Mouse (Mus musculus) liver, embryonic 15.5 days (tissue): ENCODE measurements around the gene Usp35. TPM values are rescaled to one million over a fixed set of nuclear protein-coding genes. Genes with fewer than 3 reads are reported as not detected.

Source experiments
- ATAC-seq: fragments of 200-750 bp; cut with Nextera tagmentation; 2 replicates; pipeline ENCODE4 v1.8.0; 2017; ENCODE audit warnings: moderate number of reproducible peaks, mild to moderate bottlenecking, moderate library complexity; ENCODE audit not compliant: insufficient read depth
- H3K27ac ChIP-seq: fragments of 300-500 bp; sonication (generic); replicated peaks from 2 replicates; pipeline ENCODE4 v1.5.1; 2015; ENCODE audit warnings: mild to moderate bottlenecking, inconsistent platforms
- H3K27me3 ChIP-seq: fragments of 300-500 bp; sonication (generic); 2 replicates; pipeline ENCODE4 v1.6.1; 2015; ENCODE audit warnings: mild to moderate bottlenecking, inconsistent platforms
- H3K36me3 ChIP-seq: fragments of 300-500 bp; sonication (generic); replicated peaks from 2 replicates; pipeline ENCODE4 v1.6.1; 2015; ENCODE audit warnings: moderate library complexity, mild to moderate bottlenecking, inconsistent platforms
- H3K4me1 ChIP-seq: fragments of 300-500 bp; sonication (generic); replicated peaks from 2 replicates; pipeline ENCODE4 v1.6.1; 2015; ENCODE audit warnings: inconsistent platforms
- H3K4me2 ChIP-seq: fragments of 300-500 bp; sonication (generic); 2 replicates; pipeline ENCODE4 v1.6.1; 2015; ENCODE audit warnings: moderate library complexity, mild to moderate bottlenecking, inconsistent platforms
- H3K4me3 ChIP-seq: fragments of 300-500 bp; sonication (generic); replicated peaks from 2 replicates; pipeline ENCODE4 v1.5.1; 2015; ENCODE audit warnings: mild to moderate bottlenecking, inconsistent platforms
- H3K9ac ChIP-seq: fragments of 300-500 bp; sonication (generic); 2 replicates; pipeline ENCODE4 v1.6.1; 2015; ENCODE audit warnings: moderate library complexity, mild to moderate bottlenecking, inconsistent platforms
- H3K9me3 ChIP-seq: fragments of 300-500 bp; sonication (generic); replicated peaks from 2 replicates; pipeline ENCODE4 v1.6.1; 2016; ENCODE audit warnings: inconsistent platforms
- WGBS: fragments of 180-500 bp; shearing (Covaris S2); methylation state at CpG from one replicate; pipeline ENCODE4 v1.1.7; 2015; ENCODE audit warnings: mixed read lengths; ENCODE audit not compliant: insufficient replicate concordance; 5-methylcytosine and 5-hydroxymethylcytosine counted together
- polyA plus RNA-seq: library from polyadenylated mRNA; unstranded; fragments of >200 nt; fragmentation: Nextera tagmentation; extraction: Ambion mirVana; gene quantifications from 2 replicates; pipeline ENCODE4 v1.2.1, GENCODE M21; 2015

The Usp35 gene
- 0.07 and 0.16 TPM in 2 replicates for polyA plus RNA-seq

- H3K9ac ChIP-seq = peak within 1 kb of the TSS; percentile 64
- peak within 1 kb of the TSS; percentile 14; the same call in 1 of the 2 replicates for H3K27ac ChIP-seq
- peak; percentile 99 for ATAC-seq
- WGBS = 1% methylated on average over 68 of the region's 68 CpGs
- H3K27me3 ChIP-seq = peaks cover 23% of the 10 kb centered on the region
- no peaks in the 10 kb centered on the region for H3K36me3 ChIP-seq
- peak within 1 kb of the TSS; percentile 70 for H3K4me3 ChIP-seq
- H3K9me3 ChIP-seq = no peaks in the 10 kb centered on the region
- H3K4me2 ChIP-seq = peak within 1 kb of the TSS; percentile 90
- H3K4me1 ChIP-seq = peaks cover 25% of the 10 kb centered on the region
These were observed at the start of gene Usp35, which contains the start of gene Kctd21 for GRCm38 (mm10) chr7:97331726-97332666. Gene Usp35 (minus strand): TSS chr7:97332020. Gene Kctd21 (plus strand): TSS chr7:97332327.

- H3K4me1 ChIP-seq = peaks cover 6% of the 10 kb centered on the region
- no peak overlapping the region for H3K4me3 ChIP-seq
- no peak overlapping the region for H3K9ac ChIP-seq
- H3K36me3 ChIP-seq = peaks cover 90% of the 10 kb centered on the region
- no peak for ATAC-seq
- 76% methylated on average over 5 of the region's 5 CpGs for WGBS
- no peak overlapping the region for H3K27ac ChIP-seq
- H3K4me2 ChIP-seq = no peak overlapping the region
- no peaks in the 10 kb centered on the region for H3K9me3 ChIP-seq
- no peaks in the 10 kb centered on the region for H3K27me3 ChIP-seq
These were observed 48.8 kb upstream of the Usp35 start for GRCm38 (mm10) chr7:97380500-97381123.

- Histone ChIP-seq H3K4me1 (peaks cover 12% of the 10 kb centered on the region), H3K9ac (no peak overlapping the region), H3K27me3 (no peaks in the 10 kb centered on the region), H3K36me3 (peaks cover 90% of the 10 kb centered on the region), H3K27ac (no peak overlapping the region), H3K4me2 (no peak overlapping the region), H3K9me3 (no peaks in the 10 kb centered on the region), H3K4me3 (no peak overlapping the region)
- no peak for ATAC-seq
- WGBS = 75% methylated on average over 5 of the region's 5 CpGs
These were observed 47.5 kb upstream of the Usp35 start for GRCm38 (mm10) chr7:97379304-97379703.

DNA sequence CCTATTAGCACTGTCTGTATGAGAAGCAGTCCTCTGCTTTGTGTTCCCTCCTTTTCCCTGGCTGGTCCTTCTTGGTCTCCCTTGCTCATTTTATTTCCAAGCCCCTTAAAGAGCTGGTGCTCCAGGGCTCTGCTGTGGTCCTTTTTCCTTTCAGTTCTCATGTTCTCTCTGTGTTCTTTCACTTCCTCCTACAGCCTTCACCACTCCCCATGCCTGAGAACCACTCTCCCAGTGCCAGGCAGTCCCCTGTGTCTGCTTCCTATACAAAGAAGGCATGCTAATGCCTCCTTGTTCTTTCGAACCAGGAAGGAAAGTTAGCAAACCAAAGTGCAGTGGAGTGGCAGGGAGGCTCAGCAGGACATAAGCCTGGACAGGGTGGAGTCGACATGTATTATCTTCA lies 44.1 kb upstream of the Usp35 start:
- no peak for ATAC-seq
- peaks cover 27% of the 10 kb centered on the region for H3K4me1 ChIP-seq
- H3K36me3 ChIP-seq = peaks cover 66% of the 10 kb centered on the region
- H3K27ac ChIP-seq = no peak overlapping the region
- no peaks in the 10 kb centered on the region for H3K9me3 ChIP-seq
- no peak overlapping the region for H3K9ac ChIP-seq
- 61% methylated on average over 2 of the region's 2 CpGs for WGBS
- no peaks in the 10 kb centered on the region for H3K27me3 ChIP-seq
- no peak overlapping the region for H3K4me3 ChIP-seq
- H3K4me2 ChIP-seq = no peak overlapping the region

GRCm38 (mm10) chr7:97375101-97375500 lies 43.3 kb upstream of the Usp35 start:
- H3K27me3 ChIP-seq = no peaks in the 10 kb centered on the region
- H3K4me2 ChIP-seq = no peak overlapping the region
- peaks cover 30% of the 10 kb centered on the region for H3K4me1 ChIP-seq
- no peak for ATAC-seq
- no peak overlapping the region for H3K27ac ChIP-seq
- WGBS = 81% methylated on average over 9 of the region's 9 CpGs
- no peak overlapping the region for H3K4me3 ChIP-seq
- H3K9ac ChIP-seq = no peak overlapping the region
- H3K36me3 ChIP-seq = peaks cover 60% of the 10 kb centered on the region
- H3K9me3 ChIP-seq = no peaks in the 10 kb centered on the region

DNA sequence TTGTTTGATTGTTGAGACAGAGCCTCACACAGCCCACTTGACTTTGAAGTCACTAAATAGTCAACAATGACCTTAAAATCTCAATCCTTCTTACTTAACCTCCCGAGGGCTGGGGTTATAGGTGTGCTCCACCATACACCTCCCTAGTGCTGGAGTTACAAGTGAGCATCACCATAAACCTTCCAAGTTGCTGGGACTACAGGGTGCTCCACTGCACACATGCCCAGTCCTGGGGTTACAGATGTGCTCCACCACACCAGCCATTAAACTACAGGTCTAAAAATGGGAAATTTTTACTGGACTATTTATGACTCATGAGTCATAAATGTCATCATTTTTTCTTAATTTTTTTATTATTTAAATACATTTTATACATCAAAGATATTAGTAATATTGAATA lies 34.1 kb upstream of the Usp35 start:
- H3K9ac ChIP-seq = no peak overlapping the region
- no peaks in the 10 kb centered on the region for H3K9me3 ChIP-seq
- H3K4me2 ChIP-seq = no peak overlapping the region
- H3K4me3 ChIP-seq = no peak overlapping the region
- H3K4me1 ChIP-seq = peaks cover 3% of the 10 kb centered on the region
- peaks cover 5% of the 10 kb centered on the region for H3K27me3 ChIP-seq
- H3K36me3 ChIP-seq = no peaks in the 10 kb centered on the region
- ATAC-seq = no peak
- no peak overlapping the region for H3K27ac ChIP-seq
- WGBS = 51% methylated on average over 1 of the region's 1 CpGs

GRCm38 (mm10) chr7:97361467-97361866 lies 29.6 kb upstream of the Usp35 start:
- H3K4me1 ChIP-seq = no peaks in the 10 kb centered on the region
- H3K9ac ChIP-seq = no peak overlapping the region
- ATAC-seq = no peak
- H3K9me3 ChIP-seq = no peaks in the 10 kb centered on the region
- 19% methylated on average over 4 of the region's 4 CpGs for WGBS
- no peak overlapping the region for H3K4me3 ChIP-seq
- H3K4me2 ChIP-seq = no peak overlapping the region
- no peaks in the 10 kb centered on the region for H3K36me3 ChIP-seq
- peaks cover 5% of the 10 kb centered on the region for H3K27me3 ChIP-seq
- no peak overlapping the region for H3K27ac ChIP-seq

DNA sequence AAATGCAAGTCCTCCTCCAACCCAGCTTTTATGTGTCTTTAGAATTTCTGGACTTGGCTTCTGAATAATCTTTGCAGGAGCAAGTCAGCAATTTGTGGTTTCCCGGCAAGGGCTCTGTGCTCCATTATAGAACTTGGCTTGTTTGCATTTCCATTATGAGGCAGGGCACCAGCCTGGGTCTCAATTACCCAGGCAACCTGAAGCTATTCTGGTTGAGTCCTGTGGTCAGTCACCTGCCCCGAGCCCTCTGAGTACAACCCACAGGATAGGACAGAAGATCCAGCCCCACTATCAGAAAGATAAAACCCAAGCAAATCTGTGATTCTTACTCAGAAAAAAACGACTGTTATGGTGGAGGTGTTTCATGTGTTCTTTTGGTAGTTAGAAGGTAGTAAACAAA lies 29.1 kb upstream of the Usp35 start:
- ATAC-seq = no peak
- peaks cover 5% of the 10 kb centered on the region for H3K27me3 ChIP-seq
- 49% methylated on average over 3 of the region's 3 CpGs for WGBS

GRCm38 (mm10) chr7:97360166-97360565 lies 28.3 kb upstream of the Usp35 start:
- 0 out of 2 replicates have a peak, but pooled peaks cover 6% of the 10 kb centered on the region for H3K4me1 ChIP-seq
- 65% methylated on average over 5 of the region's 5 CpGs for WGBS

More for the DNA sequence above, 29.1 kb upstream of the Usp35 start:
- H3K4me3 ChIP-seq = no peak overlapping the region
- H3K4me2 ChIP-seq = no peak overlapping the region
- no peaks in the 10 kb centered on the region for H3K4me1 ChIP-seq
- no peak overlapping the region for H3K27ac ChIP-seq
- no peaks in the 10 kb centered on the region for H3K36me3 ChIP-seq
- no peak overlapping the region for H3K9ac ChIP-seq
- no peaks in the 10 kb centered on the region for H3K9me3 ChIP-seq

DNA sequence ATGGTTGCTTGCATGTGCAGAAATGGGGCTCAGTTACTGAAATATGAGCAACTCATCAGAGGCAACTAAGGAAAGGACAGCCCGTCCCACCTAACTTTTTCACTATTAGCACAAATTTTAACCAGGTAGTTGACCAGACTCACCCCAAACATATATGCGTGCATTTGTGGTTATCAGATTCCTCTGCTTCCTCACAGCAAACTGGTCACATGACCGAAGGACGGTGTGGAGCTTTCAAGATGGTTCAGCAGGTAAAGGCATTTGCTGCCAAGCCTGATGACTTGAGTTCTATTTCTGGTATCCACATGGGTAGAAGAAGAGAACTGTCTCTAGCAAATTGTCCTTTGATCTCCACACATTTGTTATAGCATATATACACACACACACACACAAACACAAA lies 26.5 kb upstream of the Usp35 start:
- Histone ChIP-seq H3K36me3 (no peaks in the 10 kb centered on the region), H3K9ac (no peak overlapping the region), H3K27ac (no peak overlapping the region), H3K4me2 (no peak overlapping the region), H3K4me3 (no peak overlapping the region), H3K4me1 (0 out of 2 replicates have a peak, but pooled peaks cover 6% of the 10 kb centered on the region), H3K9me3 (no peaks in the 10 kb centered on the region), H3K27me3 (no peaks in the 10 kb centered on the region; the same call in none of the 2 replicates)
- no peak for ATAC-seq
- 42% methylated on average over 4 of the region's 4 CpGs for WGBS

More at GRCm38 (mm10) chr7:97360166-97360565, 28.3 kb upstream of the Usp35 start:
- no peak overlapping the region for H3K4me3 ChIP-seq
- no peak overlapping the region for H3K27ac ChIP-seq
- no peaks in the 10 kb centered on the region for H3K36me3 ChIP-seq
- H3K4me2 ChIP-seq = no peak overlapping the region
- no peak for ATAC-seq
- H3K9me3 ChIP-seq = no peaks in the 10 kb centered on the region
- peaks cover under 1% of the 10 kb centered on the region for H3K27me3 ChIP-seq
- H3K9ac ChIP-seq = no peak overlapping the region

- H3K9me3 ChIP-seq = no peaks in the 10 kb centered on the region
- H3K4me2 ChIP-seq = no peak overlapping the region
- 36% methylated on average over 3 of the region's 3 CpGs for WGBS
- no peak overlapping the region for H3K9ac ChIP-seq
- H3K4me3 ChIP-seq = no peak overlapping the region
- H3K27ac ChIP-seq = no peak overlapping the region
- ATAC-seq = no peak
- H3K36me3 ChIP-seq = no peaks in the 10 kb centered on the region
- H3K27me3 ChIP-seq = no peaks in the 10 kb centered on the region; the same call in none of the 2 replicates
- H3K4me1 ChIP-seq = 0 out of 2 replicates have a peak, but pooled peaks cover 6% of the 10 kb centered on the region
These were observed 26.0 kb upstream of the Usp35 start for GRCm38 (mm10) chr7:97357840-97358239.
